Mouse (Mus musculus) midbrain, embryonic 16.5 days (tissue): Measurements from ENCODE around the gene Lrrc4b. TPM values are rescaled to one million over a fixed set of nuclear protein-coding genes. Genes with fewer than 3 reads are reported as not detected.
A peak's percentile ranks its signal among the peaks of the same experiment; 100 is the strongest.

Source experiments
- ATAC-seq: fragments of 200-750 bp; cut with Nextera tagmentation; 2 replicates; pipeline ENCODE4 v1.8.0; 2017; ENCODE audit warnings: moderate TSS enrichment
- H3K27ac ChIP-seq: fragments of 300-500 bp; sonication (generic); 2 replicates; pipeline ENCODE4 v1.5.1; 2014; ENCODE audit warnings: mild to moderate bottlenecking, low read length, mixed read lengths
- H3K27me3 ChIP-seq: fragments of 300-500 bp; sonication (generic); 2 replicates; pipeline ENCODE4 v1.6.1; 2014; ENCODE audit warnings: low read depth, low read length, mixed read lengths; ENCODE audit not compliant: control insufficient read depth, insufficient read depth
- H3K36me3 ChIP-seq: fragments of 300-500 bp; sonication (generic); 2 replicates; pipeline ENCODE4 v1.6.1; 2014; ENCODE audit warnings: mild to moderate bottlenecking, low read length, moderate library complexity, mixed read lengths; ENCODE audit not compliant: control insufficient read depth, insufficient read depth
- H3K4me1 ChIP-seq: fragments of 300-500 bp; sonication (generic); 2 replicates; pipeline ENCODE4 v1.6.1; 2014; ENCODE audit warnings: mild to moderate bottlenecking, low read length, mixed read lengths; ENCODE audit not compliant: control insufficient read depth, insufficient read depth
- H3K4me2 ChIP-seq: fragments of 300-500 bp; sonication (generic); 2 replicates; pipeline ENCODE4 v1.6.1; 2014; ENCODE audit warnings: mild to moderate bottlenecking, low read length, mixed read lengths
- H3K4me3 ChIP-seq: fragments of 300-500 bp; sonication (generic); 2 replicates; pipeline ENCODE4 v1.5.1; 2014; ENCODE audit warnings: low read depth, mild to moderate bottlenecking, low read length, moderate library complexity, mixed read lengths
- H3K9ac ChIP-seq: fragments of 300-500 bp; sonication (generic); 2 replicates; pipeline ENCODE4 v1.6.1; 2014; ENCODE audit warnings: low read depth, low read length, mixed read lengths
- H3K9me3 ChIP-seq: fragments of 300-500 bp; sonication (generic); replicated peaks from 2 replicates; pipeline ENCODE4 v1.6.1; 2014; ENCODE audit warnings: mild to moderate bottlenecking, low read length, mixed read lengths; ENCODE audit not compliant: control insufficient read depth, poor library complexity, severe bottlenecking
- WGBS: fragments of 180-500 bp; shearing (Covaris S2); extraction: QIAGEN DNeasy Blood & Tissue Kit; methylation state at CpG from one replicate; pipeline ENCODE4 v1.1.7; 2014; 5-methylcytosine and 5-hydroxymethylcytosine counted together
- polyA plus RNA-seq: library from polyadenylated mRNA; unstranded; fragments of >200 nt; fragmentation: Nextera tagmentation; extraction: Ambion mirVana; gene quantifications from 2 replicates; pipeline ENCODE4 v1.2.1, GENCODE M21; 2015

The Lrrc4b gene
- polyA plus RNA-seq, 1 experiment from 2014 or later = 15.9 TPM

DNA sequence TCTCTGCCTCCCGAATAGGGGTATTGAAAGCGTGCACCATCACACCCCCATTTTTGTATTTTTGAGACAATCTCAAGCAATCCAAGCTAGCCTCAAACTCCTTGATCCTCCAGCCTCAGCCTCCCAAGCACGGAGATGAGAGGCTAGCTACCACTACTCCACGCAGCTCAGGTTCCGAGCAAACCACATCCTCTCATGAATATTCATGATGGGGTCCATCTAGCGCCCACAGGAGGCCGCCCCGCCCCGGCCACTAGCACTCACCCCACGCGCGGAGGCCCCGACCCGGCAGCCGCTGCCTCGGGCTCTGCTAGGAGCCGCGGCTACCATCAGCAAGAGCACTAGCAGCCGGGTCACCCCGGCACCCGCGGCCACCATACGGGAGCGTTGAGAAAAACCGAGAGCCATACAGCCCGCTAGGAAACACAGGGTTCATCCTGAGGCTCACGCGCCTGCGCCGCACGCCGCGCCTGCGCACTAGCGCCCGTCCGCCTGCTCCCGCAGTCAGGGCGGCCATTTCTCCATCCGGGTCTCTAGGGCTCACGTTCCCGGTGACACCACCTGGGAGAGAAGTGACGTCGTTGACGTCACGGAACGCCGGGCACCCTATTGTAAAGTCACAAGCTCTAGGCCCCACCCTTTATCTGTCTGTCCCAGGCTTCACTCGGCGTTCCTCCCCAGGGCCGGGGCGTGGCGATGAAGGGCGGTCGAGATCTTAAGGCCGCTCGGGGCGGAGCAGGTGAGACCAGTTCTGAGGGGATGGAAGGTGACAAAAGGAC lies 67.4 kb downstream of the Lrrc4b start, which contains the start of the genes Emc10 and Fam71e1:
Gene Emc10 (minus strand): TSS at position 538 of the 779 bp plus-strand sequence.
Gene Fam71e1 (plus strand): TSS at position 590 of the 779 bp plus-strand sequence.
- peaks cover 15% of the 10 kb centered on the region for H3K36me3 ChIP-seq
- under 1% methylated on average over 58 of the region's 58 CpGs for WGBS
- H3K9ac ChIP-seq = peak within 1 kb of the TSS; percentile 83
- H3K4me1 ChIP-seq = peaks cover 23% of the 10 kb centered on the region
- H3K27me3 ChIP-seq = no peaks in the 10 kb centered on the region
- H3K4me3 ChIP-seq = peak within 1 kb of the TSS; percentile 60
- H3K9me3 ChIP-seq = no peaks in the 10 kb centered on the region
- peak within 1 kb of the TSS; percentile 56 for H3K4me2 ChIP-seq
- peak within 1 kb of the TSS; percentile 94 for H3K27ac ChIP-seq
- peak; percentile 96 for ATAC-seq

DNA sequence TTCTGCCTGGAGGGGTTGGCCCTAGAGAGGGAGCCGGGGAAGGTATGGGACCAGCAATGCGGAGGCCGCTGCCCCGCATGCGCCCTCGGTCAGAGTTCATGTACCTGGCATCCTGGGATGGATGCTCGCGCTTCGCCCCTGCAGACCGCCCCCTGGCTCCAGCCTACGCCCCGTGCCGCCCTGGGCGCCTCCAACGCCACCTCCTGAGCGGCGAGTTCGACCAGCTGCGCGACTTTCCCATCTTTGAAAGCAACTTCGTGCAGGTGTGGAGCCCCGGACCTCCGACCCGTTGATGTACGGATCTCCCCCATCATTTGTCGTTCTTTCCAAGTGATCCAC lies 67.9 kb downstream of the Lrrc4b start:
- 0% methylated on average over 23 of the region's 26 CpGs for WGBS
- Histone ChIP-seq H3K4me2 (peak overlapping the region; percentile 56), H3K4me1 (peaks cover 23% of the 10 kb centered on the region), H3K9me3 (no peaks in the 10 kb centered on the region), H3K27me3 (no peaks in the 10 kb centered on the region), H3K27ac (peak overlapping the region; percentile 94), H3K4me3 (peak overlapping the region; percentile 60), H3K36me3 (peaks cover 12% of the 10 kb centered on the region), H3K9ac (peak overlapping the region; percentile 83)
- ATAC-seq = no peak

DNA sequence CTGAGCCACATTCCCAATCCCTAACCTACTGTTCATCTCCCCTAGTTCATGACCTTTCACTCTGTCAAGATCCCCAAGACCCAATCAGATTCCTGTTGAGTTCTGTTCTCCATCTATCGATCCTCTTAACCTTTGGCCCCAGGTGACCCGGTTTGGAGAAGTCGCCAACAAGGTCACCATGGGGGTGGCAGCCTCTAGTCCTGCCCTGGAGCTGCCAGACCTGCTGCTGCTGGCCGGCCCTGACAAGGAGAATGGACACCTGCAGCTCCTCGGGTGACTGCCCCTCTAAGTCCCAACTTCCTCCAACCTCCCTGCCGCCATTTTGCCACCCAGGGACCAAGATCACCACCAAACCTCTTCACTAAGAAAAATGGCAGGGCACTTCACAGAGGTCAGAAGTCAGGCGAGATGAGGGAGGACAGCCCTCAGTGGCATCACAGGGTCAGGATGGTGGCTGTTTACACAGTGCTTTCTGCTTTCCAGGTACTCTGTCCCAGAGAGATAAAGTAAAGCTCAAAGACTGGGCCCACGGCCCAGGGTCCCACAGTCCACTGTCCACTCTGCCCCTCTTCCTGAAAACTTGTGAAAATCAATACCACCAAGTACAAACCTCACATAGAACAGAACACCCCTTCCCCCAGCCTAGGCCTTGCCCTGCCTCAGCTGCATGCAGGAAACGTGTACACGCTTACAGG lies 68.7 kb downstream of the Lrrc4b start:
- Histone ChIP-seq H3K9ac (peak overlapping the region; percentile 83), H3K27me3 (no peaks in the 10 kb centered on the region), H3K27ac (no peak overlapping the region), H3K4me1 (peaks cover 23% of the 10 kb centered on the region), H3K4me2 (peak overlapping the region; percentile 56), H3K36me3 (peaks cover 7% of the 10 kb centered on the region; the same call in 1 of the 2 replicates), H3K9me3 (no peaks in the 10 kb centered on the region), H3K4me3 (peak overlapping the region; percentile 60)
- no peak for ATAC-seq
- 87% methylated on average over 10 of the region's 10 CpGs for WGBS

DNA sequence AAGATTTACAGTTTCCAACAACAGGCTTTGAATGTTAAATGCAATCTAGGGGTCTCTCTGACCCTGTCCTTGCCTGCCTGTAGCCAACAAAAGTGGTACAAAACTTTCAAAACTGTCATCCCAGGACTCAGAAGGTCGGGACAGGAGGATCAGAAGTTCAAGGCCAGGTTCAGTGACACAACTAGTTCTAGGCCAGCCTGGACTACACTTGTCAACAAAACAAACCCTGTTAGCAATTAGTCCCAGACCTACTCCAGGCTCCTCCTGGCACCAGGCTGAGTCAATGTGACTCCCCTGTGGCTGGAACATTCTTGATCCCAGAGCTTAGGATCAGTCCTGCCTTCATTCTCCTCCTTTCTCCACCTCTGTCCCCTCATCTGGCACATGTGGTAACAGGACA lies 70.1 kb downstream of the Lrrc4b start:
- Histone ChIP-seq H3K4me1 (peaks cover 21% of the 10 kb centered on the region), H3K36me3 (no peaks in the 10 kb centered on the region), H3K9ac (no peak overlapping the region), H3K27ac (no peak overlapping the region), H3K4me2 (no peak overlapping the region), H3K27me3 (no peaks in the 10 kb centered on the region), H3K4me3 (no peak overlapping the region), H3K9me3 (no peaks in the 10 kb centered on the region)
- no peak for ATAC-seq
- 82% methylated on average over 1 of the region's 1 CpGs for WGBS

DNA sequence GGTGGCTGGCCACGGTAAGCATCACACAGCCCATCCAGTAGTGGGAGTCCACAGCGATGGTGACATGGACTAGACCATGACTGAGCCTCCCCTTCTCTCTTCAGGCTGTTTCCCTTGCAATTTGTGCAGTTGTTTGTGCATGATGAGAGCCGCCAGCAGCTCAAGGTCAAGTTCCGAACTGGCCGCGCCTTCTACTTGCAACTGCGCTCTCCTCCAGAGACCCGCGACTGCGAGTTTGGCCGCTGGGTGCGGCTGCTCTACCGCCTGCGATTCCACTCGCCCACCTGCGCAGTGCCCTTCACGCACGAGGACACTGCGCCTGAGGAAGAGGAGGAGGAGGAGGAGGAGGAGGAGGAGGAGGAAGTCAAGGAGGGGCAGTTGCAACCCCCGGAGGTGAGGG lies 71.2 kb downstream of the Lrrc4b start:
- Histone ChIP-seq H3K27me3 (no peaks in the 10 kb centered on the region), H3K4me3 (no peak overlapping the region), H3K9ac (no peak overlapping the region), H3K36me3 (no peaks in the 10 kb centered on the region), H3K27ac (no peak overlapping the region), H3K4me2 (no peak overlapping the region), H3K4me1 (peaks cover 13% of the 10 kb centered on the region), H3K9me3 (no peaks in the 10 kb centered on the region)
- 70% methylated on average over 17 of the region's 20 CpGs for WGBS
- ATAC-seq = no peak

DNA sequence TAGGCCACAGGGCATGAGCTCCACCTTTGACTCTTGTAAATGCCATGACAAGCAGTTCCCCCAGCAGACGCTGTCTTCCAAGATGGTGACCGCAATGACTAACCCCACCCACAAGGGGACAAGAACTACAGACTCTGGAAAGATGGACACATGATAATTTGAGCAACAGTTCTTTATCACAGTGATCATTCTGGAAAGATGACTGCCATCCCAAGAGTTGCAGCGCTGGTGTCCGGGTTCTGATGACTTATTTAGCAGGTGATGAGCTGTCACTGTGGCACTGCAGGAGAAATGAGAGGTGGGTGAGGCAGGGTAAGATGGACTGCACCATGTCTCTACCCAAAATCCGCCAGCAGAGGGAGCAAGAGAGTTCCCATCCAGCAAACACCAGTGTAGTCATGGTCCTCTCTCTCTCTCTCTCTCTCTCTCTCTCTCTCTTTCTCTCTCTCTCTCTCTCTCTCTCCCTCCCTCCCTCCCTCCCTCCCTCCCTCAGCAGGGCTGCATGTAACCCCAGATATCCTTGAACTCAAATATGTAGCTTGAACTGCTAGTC lies 72.8 kb downstream of the Lrrc4b start:
- no peaks in the 10 kb centered on the region for H3K9me3 ChIP-seq
- peaks cover 7% of the 10 kb centered on the region for H3K4me1 ChIP-seq
- peak; percentile 36; the same call in 1 of the 2 replicates for ATAC-seq
- 46% methylated on average over 5 of the region's 5 CpGs for WGBS
- no peaks in the 10 kb centered on the region for H3K36me3 ChIP-seq
- H3K4me3 ChIP-seq = no peak overlapping the region
- H3K4me2 ChIP-seq = no peak overlapping the region
- no peaks in the 10 kb centered on the region for H3K27me3 ChIP-seq
- H3K9ac ChIP-seq = no peak overlapping the region
- no peak overlapping the region for H3K27ac ChIP-seq

DNA sequence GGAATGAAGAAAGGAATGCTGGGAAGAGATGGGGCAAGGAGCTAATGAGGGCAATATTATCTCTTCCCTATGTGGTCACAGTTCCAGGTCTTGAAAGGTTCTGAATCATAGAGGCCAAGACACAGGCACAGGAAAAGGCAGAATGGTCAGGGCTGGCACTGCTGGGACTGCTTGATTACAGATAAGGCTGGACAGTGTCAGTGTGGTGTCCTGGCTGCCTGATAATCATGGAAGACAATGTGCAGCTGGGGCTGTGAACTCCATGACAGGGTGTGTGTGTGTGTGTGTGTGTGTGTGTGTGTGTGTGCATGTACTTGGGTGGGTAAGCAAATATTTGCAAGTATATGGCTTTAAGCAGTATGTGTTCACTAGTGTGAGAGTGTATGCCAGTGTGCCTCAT lies 78.7 kb downstream of the Lrrc4b start:
- no peak overlapping the region for H3K4me3 ChIP-seq
- H3K4me1 ChIP-seq = no peaks in the 10 kb centered on the region
- H3K27ac ChIP-seq = no peak overlapping the region
- ATAC-seq = no peak
- H3K4me2 ChIP-seq = no peak overlapping the region
- H3K36me3 ChIP-seq = no peaks in the 10 kb centered on the region
- H3K9ac ChIP-seq = no peak overlapping the region
- no peaks in the 10 kb centered on the region for H3K27me3 ChIP-seq
- no peaks in the 10 kb centered on the region for H3K9me3 ChIP-seq
